Mouse (Mus musculus) midbrain, embryonic 12.5 days (tissue): ENCODE data around the gene Tead1. TPM values are rescaled to one million over a fixed set of nuclear protein-coding genes. Genes with fewer than 3 reads are reported as not detected.

ENCODE experiments used
- ATAC-seq: fragments of 200-750 bp; cut with Nextera tagmentation; 2 replicates; pipeline ENCODE4 v1.8.0; 2017; ENCODE audit warnings: low read depth, moderate TSS enrichment, moderate library complexity; ENCODE audit not compliant: low FRiP score
- H3K27ac ChIP-seq: fragments of 300-500 bp; sonication (generic); replicated peaks from 2 replicates; pipeline ENCODE4 v1.5.1; 2016; ENCODE audit warnings: mild to moderate bottlenecking
- H3K27me3 ChIP-seq: fragments of 300-500 bp; sonication (generic); 2 replicates; pipeline ENCODE4 v1.6.1; 2016; ENCODE audit warnings: mild to moderate bottlenecking
- H3K36me3 ChIP-seq: fragments of 300-500 bp; sonication (generic); 2 replicates; pipeline ENCODE4 v1.6.1; 2016
- H3K4me1 ChIP-seq: fragments of 300-500 bp; sonication (generic); 2 replicates; pipeline ENCODE4 v1.6.1; 2016
- H3K4me2 ChIP-seq: fragments of 300-500 bp; sonication (generic); replicated peaks from 2 replicates; pipeline ENCODE4 v1.6.1; 2016; ENCODE audit warnings: mild to moderate bottlenecking, moderate library complexity
- H3K4me3 ChIP-seq: fragments of 300-500 bp; sonication (generic); 2 replicates; pipeline ENCODE4 v1.5.1; 2016; ENCODE audit warnings: mild to moderate bottlenecking
- H3K9ac ChIP-seq: fragments of 300-500 bp; sonication (generic); replicated peaks from 2 replicates; pipeline ENCODE4 v1.6.1; 2016; ENCODE audit warnings: mild to moderate bottlenecking, moderate library complexity
- H3K9me3 ChIP-seq: fragments of 300-500 bp; sonication (generic); 2 replicates; pipeline ENCODE4 v1.6.1; 2016; ENCODE audit warnings: mild to moderate bottlenecking
- WGBS: fragments of 180-500 bp; shearing (Covaris S2); methylation state at CpG from one replicate; pipeline ENCODE4 v1.1.7; 2016; 5-methylcytosine and 5-hydroxymethylcytosine counted together
- polyA plus RNA-seq: library from polyadenylated mRNA; unstranded; fragments of >200 nt; fragmentation: Nextera tagmentation; extraction: Ambion mirVana; gene quantifications from 2 replicates; pipeline ENCODE4 v1.2.1, GENCODE M21; 2016

Gene Tead1
- polyA plus RNA-seq, 1 experiment from 2014 or later = 20.5 TPM

DNA sequence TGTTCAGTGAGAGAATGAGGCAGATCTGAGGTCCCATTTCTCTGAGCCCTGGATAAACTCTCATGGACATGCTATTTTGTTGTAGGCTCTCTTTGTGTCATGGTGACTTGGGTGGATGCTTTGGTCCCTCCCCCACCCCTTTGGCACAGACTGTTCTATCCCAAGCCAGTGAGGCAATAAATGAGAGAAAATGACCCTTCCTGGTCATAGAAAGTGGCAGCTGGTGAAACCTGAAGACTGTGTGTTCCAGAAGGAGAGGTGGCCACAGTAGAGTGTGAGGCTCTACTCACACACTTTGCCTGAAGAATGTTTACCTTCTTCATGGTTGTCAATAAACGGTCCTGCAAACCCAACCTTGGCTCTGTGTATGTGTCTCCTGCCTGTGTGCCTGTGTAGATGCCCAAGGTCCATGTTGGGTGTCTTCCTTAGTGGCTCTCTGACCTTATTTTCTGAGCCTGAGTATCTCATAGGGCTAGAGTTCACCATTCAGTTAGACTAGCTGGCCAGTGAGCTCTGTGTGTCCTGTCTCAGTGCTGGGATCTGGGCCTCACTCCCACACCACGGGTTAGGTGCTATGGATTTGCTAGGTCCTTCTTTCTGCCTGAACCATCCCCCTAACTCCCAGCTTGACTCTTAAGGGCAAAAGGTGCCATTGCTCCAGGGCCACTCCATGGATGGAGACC lies 127.7 kb downstream of the Tead1 start:
- Histone ChIP-seq H3K9me3 (no peaks in the 10 kb centered on the region), H3K4me2 (peak overlapping the region; percentile 44), H3K4me1 (peaks cover 48% of the 10 kb centered on the region), H3K9ac (no peak overlapping the region), H3K36me3 (no peaks in the 10 kb centered on the region), H3K27me3 (no peaks in the 10 kb centered on the region), H3K4me3 (peak overlapping the region; percentile 14), H3K27ac (peak overlapping the region; percentile 60)
- 0 out of 2 replicates have a peak, but pooled peaks have one; percentile 44 for ATAC-seq
- WGBS = 39% methylated on average over 2 of the region's 2 CpGs

DNA sequence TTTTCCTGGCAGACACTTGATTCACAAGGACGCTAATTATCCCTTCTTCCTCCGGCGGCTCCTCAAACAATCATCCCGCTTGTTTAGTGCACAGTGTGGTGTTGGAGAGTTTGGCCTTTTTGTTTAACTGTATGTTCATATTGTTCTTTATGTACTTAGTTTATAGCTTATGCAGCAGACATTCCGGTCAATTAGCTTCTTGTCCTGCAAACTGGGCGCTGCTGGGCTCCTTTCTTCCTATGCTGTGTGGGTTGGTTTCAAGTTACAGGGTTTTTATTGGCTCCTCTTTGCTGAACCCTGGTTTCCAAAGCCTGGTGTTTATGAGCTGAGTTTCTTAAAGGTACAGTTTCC lies 128.3 kb downstream of the Tead1 start:
- Histone ChIP-seq H3K36me3 (no peaks in the 10 kb centered on the region), H3K4me2 (peak overlapping the region; percentile 44), H3K9me3 (no peaks in the 10 kb centered on the region), H3K4me3 (peak overlapping the region; percentile 14), H3K4me1 (peaks cover 50% of the 10 kb centered on the region), H3K27ac (peak overlapping the region; percentile 60), H3K9ac (no peak overlapping the region), H3K27me3 (no peaks in the 10 kb centered on the region)
- WGBS = 1% methylated on average over 6 of the region's 6 CpGs
- ATAC-seq = 0 out of 2 replicates have a peak, but pooled peaks have one; percentile 19

GRCm38 (mm10) chr7:112810752-112811151 lies 131.6 kb downstream of the Tead1 start:
- no peak for ATAC-seq
- 0 out of 2 replicates have a peak overlapping the region, but pooled peaks have one; percentile 26 for H3K27ac ChIP-seq
- no peak overlapping the region for H3K4me3 ChIP-seq
- WGBS = 50% methylated on average over 7 of the region's 7 CpGs
- no peaks in the 10 kb centered on the region for H3K36me3 ChIP-seq
- H3K4me2 ChIP-seq = no peak overlapping the region
- H3K9me3 ChIP-seq = no peaks in the 10 kb centered on the region
- H3K27me3 ChIP-seq = no peaks in the 10 kb centered on the region
- no peak overlapping the region for H3K9ac ChIP-seq
- peaks cover 56% of the 10 kb centered on the region for H3K4me1 ChIP-seq

GRCm38 (mm10) chr7:112812037-112812775 lies 133.1 kb downstream of the Tead1 start:
- Histone ChIP-seq H3K9ac (no peak overlapping the region), H3K4me2 (no peak overlapping the region), H3K27ac (no peak overlapping the region), H3K9me3 (no peaks in the 10 kb centered on the region), H3K4me3 (no peak overlapping the region), H3K4me1 (peaks cover 41% of the 10 kb centered on the region), H3K36me3 (no peaks in the 10 kb centered on the region), H3K27me3 (no peaks in the 10 kb centered on the region)
- WGBS = 75% methylated on average over 10 of the region's 10 CpGs
- ATAC-seq = no peak

DNA sequence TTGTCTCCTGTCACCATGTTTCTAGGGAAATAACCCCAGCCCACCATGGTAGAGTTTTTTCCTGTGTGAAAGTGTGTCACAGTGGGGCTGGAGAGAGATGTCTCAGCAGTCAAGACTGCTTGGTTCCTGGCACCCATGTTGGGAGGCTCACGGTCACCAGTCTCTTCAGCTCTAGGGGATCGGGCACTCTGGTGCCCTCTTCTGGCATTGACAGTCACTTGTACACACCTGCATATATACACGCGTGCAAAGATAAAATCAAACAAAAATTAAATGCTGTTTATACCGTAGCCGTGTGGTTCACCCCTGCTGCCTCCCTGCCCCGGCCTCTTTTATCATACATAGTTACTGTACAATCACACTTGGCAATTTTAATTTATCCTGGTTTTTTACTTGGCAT lies 134.0 kb downstream of the Tead1 start:
- Histone ChIP-seq H3K27me3 (no peaks in the 10 kb centered on the region), H3K27ac (no peak overlapping the region), H3K9me3 (no peaks in the 10 kb centered on the region), H3K4me2 (no peak overlapping the region), H3K4me3 (no peak overlapping the region), H3K4me1 (peaks cover 32% of the 10 kb centered on the region), H3K9ac (no peak overlapping the region), H3K36me3 (no peaks in the 10 kb centered on the region)
- WGBS = 96% methylated on average over 7 of the region's 7 CpGs
- ATAC-seq = no peak

- H3K4me1 ChIP-seq = peaks cover 32% of the 10 kb centered on the region
- H3K9me3 ChIP-seq = no peaks in the 10 kb centered on the region
- no peak for ATAC-seq
- H3K4me2 ChIP-seq = no peak overlapping the region
- WGBS = 90% methylated on average over 6 of the region's 8 CpGs
- H3K36me3 ChIP-seq = no peaks in the 10 kb centered on the region
- no peak overlapping the region for H3K27ac ChIP-seq
- no peak overlapping the region for H3K4me3 ChIP-seq
- H3K27me3 ChIP-seq = no peaks in the 10 kb centered on the region
- no peak overlapping the region for H3K9ac ChIP-seq
Measured at GRCm38 (mm10) chr7:112813731-112814306, 134.7 kb downstream of the Tead1 start.

GRCm38 (mm10) chr7:112816016-112816415 lies 136.9 kb downstream of the Tead1 start:
- WGBS = 60% methylated on average over 5 of the region's 5 CpGs

GRCm38 (mm10) chr7:112819833-112820232 lies 140.7 kb downstream of the Tead1 start:
- H3K4me3 ChIP-seq = no peak overlapping the region
- no peak overlapping the region for H3K4me2 ChIP-seq
- H3K4me1 ChIP-seq = peaks cover 48% of the 10 kb centered on the region
- H3K9me3 ChIP-seq = no peaks in the 10 kb centered on the region
- no peak overlapping the region for H3K9ac ChIP-seq
- H3K36me3 ChIP-seq = no peaks in the 10 kb centered on the region
- no peak overlapping the region for H3K27ac ChIP-seq
- 78% methylated on average over 4 of the region's 4 CpGs for WGBS
- no peak for ATAC-seq
- no peaks in the 10 kb centered on the region for H3K27me3 ChIP-seq

More at GRCm38 (mm10) chr7:112816016-112816415, 136.9 kb downstream of the Tead1 start:
- Histone ChIP-seq H3K4me1 (peaks cover 21% of the 10 kb centered on the region), H3K9me3 (no peaks in the 10 kb centered on the region), H3K4me2 (no peak overlapping the region), H3K4me3 (no peak overlapping the region), H3K27ac (no peak overlapping the region), H3K9ac (no peak overlapping the region), H3K27me3 (no peaks in the 10 kb centered on the region), H3K36me3 (no peaks in the 10 kb centered on the region)
- no peak for ATAC-seq

DNA sequence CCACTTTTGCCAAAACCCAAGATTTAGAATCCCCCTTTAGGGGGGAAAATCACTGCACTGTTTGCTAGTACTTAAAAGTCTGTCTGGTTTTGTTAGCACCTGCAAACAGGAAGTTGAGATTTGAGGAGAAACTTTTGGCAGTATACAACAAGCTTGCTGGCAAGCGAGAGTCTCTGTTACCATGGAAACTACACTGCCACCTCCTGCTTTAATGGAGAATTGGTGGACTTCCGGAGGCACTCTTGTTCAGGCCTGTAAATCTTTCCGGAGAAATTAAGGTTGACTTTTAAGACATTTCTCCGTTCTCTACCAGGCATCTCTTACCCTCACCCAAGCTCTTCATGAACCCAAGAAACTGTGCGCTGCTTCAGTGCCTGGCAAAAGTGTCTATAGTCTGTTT lies 143.8 kb downstream of the Tead1 start:
- H3K27ac ChIP-seq = peak overlapping the region; percentile 63

GRCm38 (mm10) chr7:112823621-112824020 lies 144.5 kb downstream of the Tead1 start:
- WGBS = 1% methylated on average over 5 of the region's 5 CpGs
- peak; percentile 61 for ATAC-seq
- Histone ChIP-seq H3K27me3 (peaks cover 17% of the 10 kb centered on the region), H3K27ac (peak overlapping the region; percentile 63), H3K4me2 (peak overlapping the region; percentile 44), H3K4me1 (peaks cover 79% of the 10 kb centered on the region), H3K9me3 (no peaks in the 10 kb centered on the region), H3K4me3 (no peak overlapping the region), H3K36me3 (no peaks in the 10 kb centered on the region), H3K9ac (no peak overlapping the region)

More for the DNA sequence above, 143.8 kb downstream of the Tead1 start:
- H3K9ac ChIP-seq = no peak overlapping the region
- H3K27me3 ChIP-seq = peaks cover 9% of the 10 kb centered on the region
- no peaks in the 10 kb centered on the region for H3K36me3 ChIP-seq
- no peak for ATAC-seq
- no peaks in the 10 kb centered on the region for H3K9me3 ChIP-seq
- no peak overlapping the region for H3K4me3 ChIP-seq
- WGBS = 9% methylated on average over 5 of the region's 5 CpGs
- peak overlapping the region; percentile 44 for H3K4me2 ChIP-seq
- H3K4me1 ChIP-seq = peaks cover 72% of the 10 kb centered on the region

DNA sequence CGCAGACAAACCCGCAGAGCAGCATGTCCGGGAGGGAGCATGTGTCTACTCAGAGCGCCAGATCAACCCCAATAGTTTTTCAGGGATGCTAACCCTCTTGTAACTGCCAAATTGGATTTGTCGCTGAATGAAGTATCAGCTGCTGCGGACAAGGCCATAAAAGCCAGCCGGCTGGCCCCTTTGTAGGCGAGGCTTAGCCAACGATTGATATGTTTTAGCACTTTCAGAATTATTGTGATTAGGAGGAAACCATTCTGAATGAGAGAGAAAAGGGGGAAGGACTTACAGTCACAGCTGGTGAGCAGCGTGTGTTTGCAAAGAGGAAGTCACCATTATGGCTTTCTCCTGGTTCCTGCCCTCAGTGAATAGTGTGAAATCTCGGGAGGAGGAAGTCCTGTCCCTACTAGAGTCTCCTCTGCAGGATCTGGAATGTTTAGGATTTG lies 146.2 kb downstream of the Tead1 start:
- peak; percentile 48 for ATAC-seq
- Histone ChIP-seq H3K36me3 (no peaks in the 10 kb centered on the region), H3K27me3 (peaks cover 24% of the 10 kb centered on the region), H3K9ac (peak overlapping the region; percentile 31; the same call in 1 of the 2 replicates), H3K4me1 (peaks cover 84% of the 10 kb centered on the region), H3K9me3 (no peaks in the 10 kb centered on the region), H3K4me3 (no peak overlapping the region), H3K27ac (peak overlapping the region; percentile 93), H3K4me2 (peak overlapping the region; percentile 45)
- 4% methylated on average over 11 of the region's 11 CpGs for WGBS
